Mouse (Mus musculus) limb, embryonic 10.5 days (tissue): ENCODE results near the gene Syce2. TPM values are rescaled to one million over a fixed set of nuclear protein-coding genes. Genes with fewer than 3 reads are reported as not detected.

Experiments used
- DNase-seq: peaks from one replicate; pipeline ENCODE4 v3.0.0-alpha.2; 2017; ENCODE audit warnings: low spot score
- H3K27ac ChIP-seq: fragments of 300-500 bp; sonication (generic); 2 replicates; pipeline ENCODE4 v1.5.1; 2016; ENCODE audit warnings: mild to moderate bottlenecking
- H3K27me3 ChIP-seq: fragments of 300-500 bp; sonication (generic); 2 replicates; pipeline ENCODE4 v1.6.1; 2016; ENCODE audit warnings: low read depth, mild to moderate bottlenecking; ENCODE audit not compliant: poor library complexity, severe bottlenecking
- H3K36me3 ChIP-seq: fragments of 300-500 bp; sonication (generic); 2 replicates; pipeline ENCODE4 v1.6.1; 2016; ENCODE audit warnings: mild to moderate bottlenecking, moderate library complexity
- H3K4me1 ChIP-seq: fragments of 300-500 bp; sonication (generic); 2 replicates; pipeline ENCODE4 v1.6.1; 2016
- H3K4me3 ChIP-seq: fragments of 300-500 bp; sonication (generic); 2 replicates; pipeline ENCODE4 v1.5.1; 2016; ENCODE audit warnings: mild to moderate bottlenecking, moderate library complexity
- H3K9me3 ChIP-seq: fragments of 300-500 bp; sonication (generic); replicated peaks from 2 replicates; pipeline ENCODE4 v1.6.1; 2016; ENCODE audit warnings: mild to moderate bottlenecking
- WGBS: fragments of 180-500 bp; shearing (Covaris S2); methylation state at CpG from one replicate; pipeline ENCODE4 v1.1.7; 2016; 5-methylcytosine and 5-hydroxymethylcytosine counted together
- polyA plus RNA-seq: library from polyadenylated mRNA; unstranded; fragments of >200 nt; fragmentation: Nextera tagmentation; extraction: Ambion mirVana; gene quantifications from 2 replicates; pipeline ENCODE4 v1.2.1, GENCODE M21; 2016

Gene Syce2
- polyA plus RNA-seq, 1 experiment from 2014 or later, result 92.8 TPM

DNA sequence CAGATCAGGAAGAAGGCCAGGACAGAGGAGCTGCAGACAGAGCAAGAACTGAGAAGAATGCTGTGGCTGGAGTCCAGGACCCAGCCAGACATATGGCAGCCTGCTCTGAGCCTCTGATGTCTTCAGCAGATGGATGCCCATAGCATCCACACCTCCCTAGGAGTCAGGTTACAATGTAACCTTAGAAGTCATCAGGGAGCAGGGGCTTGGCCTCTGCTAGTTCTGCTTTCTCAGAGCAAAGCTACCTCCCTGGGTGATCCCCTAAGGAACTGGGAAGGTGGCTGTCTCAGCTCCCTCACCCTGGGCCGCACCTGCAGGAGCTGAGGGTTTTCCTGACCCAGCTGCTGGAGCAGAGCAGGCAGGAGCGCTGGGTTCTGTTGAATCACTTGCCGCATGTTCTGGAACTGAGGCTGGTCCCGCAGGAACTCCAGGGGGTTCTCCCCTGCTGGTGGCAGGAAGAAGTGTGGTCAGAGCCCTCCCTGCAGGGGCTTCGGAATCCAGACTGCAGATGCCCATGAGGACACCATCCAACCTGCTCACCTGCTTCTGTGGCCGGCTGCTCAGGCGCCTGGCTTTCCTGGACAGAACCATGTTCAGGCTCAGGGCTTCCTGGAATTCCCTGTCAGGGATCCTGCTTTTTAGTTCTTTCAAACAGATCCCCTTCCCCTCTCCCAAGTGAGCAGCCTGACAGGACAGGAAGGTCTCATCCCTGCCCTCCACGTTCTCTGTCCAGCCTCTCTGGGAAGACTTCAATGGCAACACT, 34.6 kb upstream of the Syce2 start:
- H3K4me3 ChIP-seq, result peak overlapping the region; percentile 31
- no peaks in the 10 kb centered on the region for H3K9me3 ChIP-seq
- no peaks in the 10 kb centered on the region for H3K27me3 ChIP-seq
- 42% methylated on average over 8 of the region's 8 CpGs for WGBS
- peaks cover 74% of the 10 kb centered on the region for H3K36me3 ChIP-seq
- H3K27ac ChIP-seq, result peak overlapping the region; percentile 75
- DNase-seq, result peak; percentile 68
- peaks cover 49% of the 10 kb centered on the region for H3K4me1 ChIP-seq

DNA sequence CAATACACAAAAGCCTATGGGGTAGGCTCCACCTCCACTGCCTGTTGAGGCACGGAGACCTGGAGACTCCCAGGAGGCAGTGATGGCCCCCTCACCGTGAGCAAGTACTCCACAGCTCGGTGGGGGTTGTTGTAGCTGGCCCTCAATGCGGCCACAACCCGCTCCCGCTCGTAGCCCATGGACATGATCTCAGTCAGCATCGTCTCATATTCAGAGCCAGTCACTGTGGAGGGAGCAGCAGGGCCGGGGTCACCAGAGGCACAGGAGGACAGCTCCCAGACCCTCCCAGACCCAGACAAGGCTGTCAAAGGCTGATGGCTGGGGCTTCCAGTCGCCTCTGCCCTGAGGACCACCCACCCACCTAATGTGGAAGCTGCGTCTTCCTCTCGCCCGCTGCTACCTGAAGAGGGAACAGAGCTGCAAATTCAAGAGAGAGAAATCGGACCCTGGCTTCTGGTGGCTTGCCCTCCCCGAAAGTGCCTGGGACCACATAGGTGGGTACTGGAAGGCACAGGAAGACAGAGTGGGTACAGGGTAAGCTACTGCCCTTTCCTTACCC, 33.9 kb upstream of the Syce2 start:
- Histone ChIP-seq H3K36me3 (peaks cover 81% of the 10 kb centered on the region), H3K4me3 (peak overlapping the region; percentile 31), H3K4me1 (peaks cover 50% of the 10 kb centered on the region), H3K27ac (peak overlapping the region; percentile 75), H3K9me3 (no peaks in the 10 kb centered on the region), H3K27me3 (no peaks in the 10 kb centered on the region)
- WGBS, result 79% methylated on average over 15 of the region's 15 CpGs
- no peak for DNase-seq

DNA sequence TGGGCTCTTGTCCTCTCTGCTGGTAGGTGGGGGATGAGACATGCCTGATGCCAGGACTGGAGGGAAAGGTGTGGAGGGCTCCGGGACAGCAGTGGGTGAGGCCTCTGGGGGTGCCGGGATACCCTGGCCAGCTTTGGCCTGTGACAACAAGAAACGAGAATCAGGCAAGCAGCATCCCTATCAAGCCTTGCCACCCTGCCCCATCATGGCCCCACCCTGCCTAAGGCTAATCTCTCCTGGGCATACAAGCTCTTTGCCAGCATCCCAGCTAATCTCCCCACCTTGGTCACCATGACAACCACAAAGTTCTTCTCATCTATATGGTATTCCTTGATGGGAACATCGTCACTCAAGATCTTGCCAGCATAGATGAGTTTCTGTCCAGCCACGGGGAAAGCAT, 33.4 kb upstream of the Syce2 start:
- peak overlapping the region; percentile 75; the same call in 1 of the 2 replicates for H3K27ac ChIP-seq
- H3K27me3 ChIP-seq, result no peaks in the 10 kb centered on the region
- no peak overlapping the region for H3K4me3 ChIP-seq
- no peak for DNase-seq
- WGBS, result 87% methylated on average over 5 of the region's 5 CpGs
- peaks cover 50% of the 10 kb centered on the region for H3K4me1 ChIP-seq
- peaks cover 83% of the 10 kb centered on the region for H3K36me3 ChIP-seq
- no peaks in the 10 kb centered on the region for H3K9me3 ChIP-seq

DNA sequence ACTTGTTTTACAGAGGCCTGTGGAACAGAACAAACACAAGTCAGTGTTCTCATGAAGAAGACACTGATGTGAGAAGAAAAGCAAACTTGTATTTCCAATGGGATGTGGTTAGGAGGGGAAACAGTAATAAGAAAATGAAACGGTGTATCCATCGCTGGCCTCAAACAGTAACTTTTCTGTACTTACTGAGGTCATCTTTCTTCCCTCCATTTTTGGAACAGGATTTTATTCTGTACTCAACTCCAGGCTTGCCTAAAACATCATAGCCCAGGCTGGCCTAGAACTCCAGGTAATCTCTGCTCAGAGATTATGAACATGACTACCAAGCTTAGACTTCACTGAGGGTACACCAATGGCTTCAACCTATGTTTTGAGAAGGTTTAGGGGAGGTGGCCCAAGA, 32.5 kb upstream of the Syce2 start:
- Histone ChIP-seq H3K9me3 (no peaks in the 10 kb centered on the region), H3K4me1 (peaks cover 56% of the 10 kb centered on the region)

DNA sequence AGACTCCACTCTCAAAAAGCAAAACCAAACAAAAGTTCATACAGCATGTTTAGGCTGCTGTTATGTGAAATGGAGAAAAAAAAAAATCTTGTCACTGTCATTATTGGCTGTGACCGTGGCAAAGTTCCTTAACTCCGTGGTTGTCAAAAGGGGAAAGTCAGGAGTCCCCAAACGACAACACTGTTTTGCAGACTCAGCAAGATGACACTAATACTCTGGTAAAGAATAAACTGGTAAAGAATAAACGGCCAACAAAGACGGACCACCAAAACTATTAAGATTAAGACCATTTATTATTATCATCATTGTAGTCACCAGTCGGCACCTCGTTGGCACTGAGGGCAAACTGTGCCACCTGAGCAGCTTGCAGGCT, 32.0 kb upstream of the Syce2 start:
- H3K4me1 ChIP-seq, result peaks cover 60% of the 10 kb centered on the region
- peak overlapping the region; percentile 94 for H3K27ac ChIP-seq
- 8% methylated on average over 7 of the region's 7 CpGs for WGBS
- no peaks in the 10 kb centered on the region for H3K9me3 ChIP-seq
- peaks cover 83% of the 10 kb centered on the region for H3K36me3 ChIP-seq
- H3K27me3 ChIP-seq, result no peaks in the 10 kb centered on the region
- no peak for DNase-seq
- H3K4me3 ChIP-seq, result peak overlapping the region; percentile 77

More for the DNA sequence above, 32.5 kb upstream of the Syce2 start:
- 95% methylated on average over 2 of the region's 2 CpGs for whole genome bisulfite sequencing
- no peak overlapping the region for H3K27ac ChIP-seq
- DNase-seq, result no peak
- H3K36me3 ChIP-seq, result peaks cover 83% of the 10 kb centered on the region
- peak overlapping the region; percentile 77 for H3K4me3 ChIP-seq
- no peaks in the 10 kb centered on the region for H3K27me3 ChIP-seq

DNA sequence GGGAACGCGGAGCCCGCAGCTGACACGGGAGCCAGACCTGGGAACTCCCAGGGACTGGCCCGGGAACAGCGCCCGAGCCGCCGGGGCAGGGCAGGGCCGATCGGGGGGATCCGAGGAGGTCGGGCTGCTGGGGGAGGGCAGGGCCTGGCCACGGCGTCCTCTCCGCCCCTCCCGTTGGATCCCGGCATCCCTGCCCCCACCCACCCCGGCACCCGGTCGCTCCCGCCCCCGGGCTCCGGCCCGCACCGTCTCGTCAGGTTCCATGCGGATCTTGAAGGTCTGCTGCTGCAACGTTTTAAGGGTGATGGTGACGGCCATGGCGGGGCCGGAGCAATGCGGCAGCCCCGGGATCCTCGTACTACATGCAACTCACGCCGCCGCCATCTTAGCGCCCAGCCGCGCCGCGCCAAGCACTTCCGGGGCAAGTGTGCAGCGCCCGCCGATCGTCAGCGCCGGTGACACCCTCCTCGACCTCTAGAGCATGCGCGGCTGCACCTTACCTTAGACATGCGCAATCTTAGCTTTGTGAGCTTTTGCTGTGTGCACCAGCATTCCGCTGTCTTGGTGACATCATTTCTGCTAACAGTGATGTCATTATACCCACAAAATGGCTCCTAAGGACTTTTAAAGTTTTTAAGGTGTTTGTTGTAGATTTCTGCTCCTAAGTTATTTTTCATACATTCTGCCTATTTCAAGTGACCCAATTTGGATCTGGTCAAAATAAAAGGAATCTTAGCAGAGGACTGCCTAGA, 31.5 kb upstream of the Syce2 start, which contains the start of gene Rad23a:
Gene Rad23a, minus strand, starts transcription at position 418 of the 752 bp plus-strand sequence.
- Histone ChIP-seq H3K9me3 (no peaks in the 10 kb centered on the region), H3K36me3 (peaks cover 84% of the 10 kb centered on the region), H3K4me1 (peaks cover 62% of the 10 kb centered on the region), H3K27me3 (no peaks in the 10 kb centered on the region), H3K4me3 (peak within 1 kb of the TSS; percentile 77), H3K27ac (peak within 1 kb of the TSS; percentile 94)
- peak; percentile 95 for DNase-seq
- under 1% methylated on average over 48 of the region's 55 CpGs for WGBS

DNA sequence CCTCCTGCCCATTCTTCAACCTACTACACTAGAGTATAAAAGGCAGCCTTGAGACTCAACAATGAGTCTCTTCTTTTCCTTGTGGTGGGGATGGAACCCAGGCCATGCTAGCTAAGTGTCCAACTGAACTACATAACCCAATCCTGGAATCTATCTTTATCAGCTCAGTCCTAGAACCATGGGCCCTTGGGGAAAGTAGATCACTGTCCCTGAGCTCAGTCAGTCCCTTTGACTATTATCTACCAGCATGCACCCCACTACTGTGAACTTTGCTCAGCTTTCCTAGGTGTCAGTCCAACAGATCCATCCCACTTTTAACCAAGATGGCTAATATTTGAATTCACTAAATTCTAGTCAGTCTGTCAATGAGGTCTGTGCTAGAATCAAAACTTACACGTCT, 30.4 kb upstream of the Syce2 start:
- H3K27ac ChIP-seq, result no peak overlapping the region

DNA sequence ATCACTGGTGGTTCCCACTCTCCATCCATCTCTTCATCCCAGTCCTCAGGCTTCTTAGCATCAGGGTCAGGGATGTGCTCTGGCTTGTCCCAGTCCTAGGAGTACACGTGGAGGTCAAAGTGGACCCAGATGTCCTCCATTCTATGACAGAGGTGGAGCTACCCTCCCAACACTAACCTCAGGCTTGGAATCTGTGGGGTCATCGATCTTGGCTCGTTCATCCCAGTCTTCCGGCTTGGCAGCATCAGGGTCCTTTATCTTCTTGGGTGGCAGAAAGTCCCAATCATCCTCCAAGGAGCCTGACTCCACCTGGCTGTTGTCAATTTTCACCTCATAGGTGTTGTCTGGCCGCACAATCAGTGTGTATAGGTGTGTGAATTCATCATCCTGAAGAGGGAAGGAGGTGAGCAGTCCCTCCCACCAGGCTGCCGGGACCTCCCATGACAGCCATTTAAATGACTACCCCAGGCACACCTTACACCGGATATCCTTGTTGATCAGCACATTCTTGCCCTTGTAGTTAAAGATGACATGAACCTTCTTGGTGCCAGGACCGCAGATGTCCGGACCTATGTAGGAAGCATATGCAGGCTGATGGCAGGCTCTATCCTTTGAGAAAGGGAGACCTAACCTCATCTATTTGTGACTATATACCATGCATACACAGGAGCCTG, 27.4 kb upstream of the Syce2 start:
- H3K4me1 ChIP-seq, result peaks cover 43% of the 10 kb centered on the region
- H3K27ac ChIP-seq, result no peak overlapping the region
- no peaks in the 10 kb centered on the region for H3K27me3 ChIP-seq
- H3K36me3 ChIP-seq, result peaks cover 51% of the 10 kb centered on the region
- WGBS, result 89% methylated on average over 9 of the region's 9 CpGs
- H3K9me3 ChIP-seq, result no peaks in the 10 kb centered on the region
- H3K4me3 ChIP-seq, result peak overlapping the region; percentile 95
- DNase-seq, result no peak

More for the DNA sequence above, 30.4 kb upstream of the Syce2 start:
- no peak for DNase-seq
- H3K9me3 ChIP-seq, result no peaks in the 10 kb centered on the region
- no peaks in the 10 kb centered on the region for H3K27me3 ChIP-seq
- peaks cover 54% of the 10 kb centered on the region for H3K4me1 ChIP-seq
- H3K36me3 ChIP-seq, result peaks cover 80% of the 10 kb centered on the region
- 0 out of 2 replicates have a peak overlapping the region, but pooled peaks have one; percentile 14 for H3K4me3 ChIP-seq
- WGBS, result 78% methylated on average over 1 of the region's 1 CpGs

DNA sequence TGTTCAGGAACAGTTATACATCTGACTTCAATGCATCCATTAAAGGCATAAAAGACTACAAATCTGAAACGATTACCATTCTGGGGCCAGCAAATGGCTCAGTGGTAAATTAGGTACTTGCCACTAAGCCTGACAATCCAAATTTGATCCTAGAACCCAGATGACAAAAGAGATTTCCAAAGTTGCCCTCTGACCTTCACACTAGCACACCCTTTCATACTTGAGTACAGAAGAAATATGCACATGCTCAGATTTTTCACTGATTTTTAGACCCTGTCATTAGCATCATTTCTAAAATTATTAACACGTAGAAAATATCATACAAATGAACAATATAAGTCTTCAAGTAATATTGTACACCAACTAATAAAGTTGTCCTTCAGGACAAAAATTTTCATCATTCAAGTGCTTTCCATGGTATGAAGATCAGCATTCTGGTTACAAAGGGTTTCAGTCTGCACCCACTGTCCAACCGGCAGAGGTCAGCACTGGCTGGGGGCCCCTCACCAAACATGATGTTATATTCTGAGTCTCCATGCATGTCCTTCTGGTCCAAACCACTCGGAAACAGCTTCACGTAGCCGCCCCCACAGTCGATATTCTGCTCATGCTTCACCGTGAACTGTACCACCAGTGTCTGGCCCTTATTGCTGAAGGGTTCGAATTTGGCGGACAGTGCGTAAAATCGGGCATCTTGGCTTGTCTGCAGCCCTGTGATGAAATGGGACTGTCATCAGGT, 26.4 kb upstream of the Syce2 start:
- H3K27ac ChIP-seq, result peak overlapping the region; percentile 94
- H3K4me1 ChIP-seq, result peaks cover 39% of the 10 kb centered on the region
- H3K9me3 ChIP-seq, result no peaks in the 10 kb centered on the region
- DNase-seq, result peak; percentile 55
- peak overlapping the region; percentile 95 for H3K4me3 ChIP-seq
- 22% methylated on average over 12 of the region's 12 CpGs for WGBS
- H3K36me3 ChIP-seq, result peaks cover 51% of the 10 kb centered on the region
- no peaks in the 10 kb centered on the region for H3K27me3 ChIP-seq

DNA sequence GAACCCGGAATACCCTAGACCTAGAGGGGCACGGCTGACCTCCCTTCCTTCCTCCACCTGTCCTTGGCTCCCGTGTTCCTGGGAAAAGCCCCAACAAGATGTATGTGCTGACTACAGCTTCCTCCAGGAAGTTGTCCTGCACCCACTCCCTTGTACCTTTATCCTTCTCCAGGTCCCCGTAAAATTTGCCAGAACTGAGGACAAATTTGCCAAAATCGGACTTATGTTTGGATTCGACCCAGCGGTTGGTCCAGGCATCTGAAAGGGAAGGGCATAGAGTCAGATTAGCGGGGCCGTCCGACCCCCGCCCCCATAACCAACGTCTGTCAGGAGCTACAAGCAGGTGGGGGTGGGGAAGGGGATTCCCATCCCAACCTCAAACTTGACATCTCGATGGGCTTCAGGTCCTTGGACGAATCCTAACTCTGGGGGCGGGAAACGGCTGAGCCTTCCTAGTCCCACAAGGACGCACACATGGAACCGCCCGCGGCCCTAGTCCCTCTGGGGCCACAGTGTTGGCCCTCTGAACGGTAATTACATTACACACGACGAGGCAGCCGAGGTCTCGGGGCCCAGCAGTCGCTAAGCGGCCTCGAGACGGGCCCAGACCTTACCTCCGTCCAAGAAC, 25.7 kb upstream of the Syce2 start:
- H3K4me1 ChIP-seq, result peaks cover 39% of the 10 kb centered on the region
- H3K4me3 ChIP-seq, result peak overlapping the region; percentile 95
- no peak for DNase-seq
- peak overlapping the region; percentile 94 for H3K27ac ChIP-seq
- peaks cover 49% of the 10 kb centered on the region for H3K36me3 ChIP-seq
- under 1% methylated on average over 30 of the region's 30 CpGs for WGBS
- H3K9me3 ChIP-seq, result no peaks in the 10 kb centered on the region
- no peaks in the 10 kb centered on the region for H3K27me3 ChIP-seq

DNA sequence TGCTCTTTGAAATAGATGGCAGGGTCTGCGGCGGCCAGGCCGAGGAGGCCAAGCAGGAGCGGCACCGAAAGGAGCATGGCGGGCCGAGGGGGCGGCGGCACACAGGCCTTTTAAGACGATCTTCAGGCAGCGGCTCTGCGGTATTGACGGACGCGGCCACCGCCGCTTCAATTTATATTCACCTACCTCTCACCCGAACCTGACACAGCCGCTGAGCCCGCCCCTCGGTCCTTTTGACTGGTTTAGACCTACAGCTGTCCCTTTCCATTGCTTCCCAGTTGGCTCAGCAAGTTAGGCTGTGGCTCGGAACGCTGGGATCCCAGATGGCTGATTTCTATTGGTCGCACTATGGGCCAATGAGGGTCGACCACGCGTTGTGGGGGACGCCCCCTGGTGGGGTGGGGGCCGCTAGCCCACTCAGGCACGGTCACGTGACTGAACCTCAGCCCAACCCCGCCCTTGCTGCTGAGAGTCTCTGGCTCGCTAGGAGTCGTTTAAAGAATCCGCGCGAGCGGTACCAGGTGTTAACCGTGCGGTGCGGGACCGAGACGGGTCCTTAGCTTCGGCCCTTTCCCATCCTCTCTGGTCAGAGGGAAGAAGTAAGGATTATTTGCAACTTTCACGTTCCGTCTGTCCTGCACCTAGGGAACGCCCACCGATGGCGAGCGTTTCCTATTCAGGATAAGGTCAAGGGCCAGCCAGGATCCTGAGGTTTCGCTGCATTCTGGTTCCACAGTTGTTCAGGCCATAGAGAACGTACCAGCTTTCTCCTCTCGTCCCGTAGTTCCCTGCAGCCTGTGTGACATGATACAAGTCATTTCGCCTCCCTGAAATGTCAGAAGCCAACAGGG, 25.0 kb upstream of the Syce2 start, which contains the start of gene Calr:
Gene Calr, minus strand, starts transcription at position 213 of the 851 bp plus-strand sequence.
- Histone ChIP-seq H3K4me3 (peak within 1 kb of the TSS; percentile 95), H3K27ac (peak within 1 kb of the TSS; percentile 94), H3K9me3 (no peaks in the 10 kb centered on the region), H3K36me3 (peaks cover 42% of the 10 kb centered on the region), H3K27me3 (no peaks in the 10 kb centered on the region), H3K4me1 (peaks cover 39% of the 10 kb centered on the region)
- peak; percentile 99 for DNase-seq
- under 1% methylated on average over 55 of the region's 55 CpGs for WGBS
